Mouse (Mus musculus) kidney, adult 9 months (tissue): ENCODE results near the gene Ugt2b34.
"Not testable (repeated sequence)": the region's sequence is repeated elsewhere in the genome, so short reads cannot be mapped to it uniquely, and the experiment has no call there.

Experiments
- DNase-seq: peaks from one replicate; pipeline ENCODE4 v3.0.0; 2022

The Ugt2b34 gene

DNA sequence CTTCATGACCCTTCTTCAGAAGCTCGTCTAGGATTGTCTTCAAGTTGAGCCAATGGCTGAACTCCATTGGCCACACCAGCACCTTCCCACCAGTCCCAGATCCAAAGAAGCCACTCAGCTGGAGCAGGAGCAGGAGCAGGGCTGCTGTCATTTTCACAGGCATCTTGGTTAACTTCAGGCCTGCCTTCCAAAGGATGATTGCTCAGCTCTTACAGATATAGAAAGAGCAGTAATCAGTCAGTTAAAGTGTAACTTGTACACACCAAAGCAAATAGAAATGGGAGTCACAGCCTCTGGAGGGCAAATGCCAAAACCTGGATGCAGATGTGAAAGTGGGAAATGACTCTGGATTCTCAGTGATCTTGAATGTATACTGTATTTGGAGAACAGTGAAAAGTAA, at the start of gene Ugt2b34:
Gene Ugt2b34, minus strand, starts transcription at position 180 of the 400 bp plus-strand sequence.
- peak; percentile 39 for DNase-seq

DNA sequence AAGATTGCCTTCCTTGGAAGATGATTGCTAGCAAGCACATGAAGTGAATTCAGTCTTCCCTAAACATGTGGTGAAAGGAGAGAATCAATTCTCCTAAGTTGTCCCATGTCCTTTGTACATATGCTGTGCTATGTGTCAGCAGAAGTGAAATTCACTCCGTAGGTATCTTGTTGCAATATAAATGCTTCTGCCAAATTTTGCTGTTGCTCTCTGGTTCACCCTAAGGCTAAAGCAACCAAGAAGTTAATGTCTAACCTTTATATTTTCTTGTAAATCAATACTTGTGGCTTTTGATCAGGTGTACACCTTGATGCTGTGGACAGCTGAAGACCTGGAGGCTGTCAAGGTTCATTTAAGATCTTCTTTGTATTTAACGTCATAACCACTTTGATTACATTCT, 35.4 kb upstream of the Ugt2b34 start:
- DNase-seq: no peak

DNA sequence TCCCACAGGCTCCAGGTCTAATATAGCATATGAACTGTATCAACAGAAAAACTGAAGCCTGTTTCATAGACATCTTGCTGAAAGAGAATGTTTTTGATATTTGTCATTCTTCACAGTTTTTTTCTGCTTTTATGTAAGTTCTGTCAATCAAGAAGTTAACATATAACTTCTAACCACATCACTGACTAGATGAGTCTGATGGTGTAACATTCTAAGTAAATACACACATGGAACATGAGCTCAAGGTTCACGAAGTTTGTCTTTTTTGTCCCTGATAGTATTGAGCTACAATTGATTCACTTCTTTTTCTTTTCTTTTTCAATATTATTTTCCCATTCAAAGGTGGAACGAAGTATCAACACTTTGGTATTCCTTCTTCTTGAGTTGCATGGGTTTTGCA, 19.7 kb upstream of the Ugt2b34 start, which contains the start of gene Ugt2b1:
Gene Ugt2b1, minus strand, starts transcription at position 105 of the 400 bp plus-strand sequence.
- no peak for DNase-seq

- DNase-seq: no peak
These were observed 14.0 kb upstream of the Ugt2b34 start for GRCm38 (mm10) chr5:86920661-86921233.

DNA sequence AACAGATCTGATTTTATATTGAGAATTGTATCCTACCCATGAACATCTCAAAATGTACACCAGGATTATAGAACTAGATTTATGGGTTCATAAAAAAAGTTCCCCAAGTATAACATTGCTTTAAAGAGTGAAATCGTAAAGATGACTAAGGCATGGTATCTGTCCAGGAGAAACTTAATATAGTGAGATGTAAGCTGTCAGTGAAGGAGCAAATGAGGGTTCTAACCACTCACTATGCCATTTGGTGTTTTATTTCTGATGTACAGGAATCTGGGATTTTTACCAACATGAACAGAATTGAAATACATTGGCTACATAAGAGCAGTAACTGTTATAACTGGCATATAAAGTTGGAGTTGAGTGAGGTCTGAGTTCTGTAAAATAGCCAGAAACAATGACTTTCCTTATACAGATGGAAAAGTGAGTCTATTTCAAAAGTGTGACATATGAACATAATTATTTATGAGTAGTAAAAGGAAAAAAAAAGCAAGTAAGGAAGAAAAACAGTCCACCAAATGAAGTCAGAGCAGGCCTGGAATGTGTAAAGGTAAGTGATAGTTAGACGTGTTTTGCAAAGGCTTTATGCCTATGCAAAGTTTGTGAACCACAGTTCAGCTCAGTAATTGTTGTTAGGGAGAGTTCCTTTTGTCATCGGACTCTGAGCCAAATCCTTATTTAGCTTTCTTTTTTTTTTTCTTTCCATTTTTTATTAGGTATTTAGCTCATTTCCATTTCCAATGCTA, 4.8 kb upstream of the Ugt2b34 start:
- no peak for DNase-seq

DNA sequence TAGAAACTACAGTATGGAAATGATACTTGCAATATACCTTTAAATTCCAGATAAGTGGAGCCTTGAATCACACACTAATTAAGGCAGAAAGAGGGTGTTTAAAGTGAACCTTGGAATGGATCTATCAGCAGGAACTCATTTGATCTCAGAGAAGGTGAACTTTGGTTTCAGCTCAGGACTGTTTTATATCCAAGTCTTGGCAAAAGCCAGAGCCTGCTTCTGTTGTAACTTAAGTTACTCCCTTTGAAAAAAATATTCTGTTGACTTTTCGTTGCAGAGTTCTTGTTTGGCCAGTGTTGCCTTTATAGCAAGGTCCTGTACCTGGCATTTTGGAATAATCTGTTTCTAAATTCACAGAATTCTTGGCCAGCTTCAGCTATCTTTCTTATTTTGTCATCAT, 4.0 kb upstream of the Ugt2b34 start:
- peak; percentile 57 for DNase-seq

DNA sequence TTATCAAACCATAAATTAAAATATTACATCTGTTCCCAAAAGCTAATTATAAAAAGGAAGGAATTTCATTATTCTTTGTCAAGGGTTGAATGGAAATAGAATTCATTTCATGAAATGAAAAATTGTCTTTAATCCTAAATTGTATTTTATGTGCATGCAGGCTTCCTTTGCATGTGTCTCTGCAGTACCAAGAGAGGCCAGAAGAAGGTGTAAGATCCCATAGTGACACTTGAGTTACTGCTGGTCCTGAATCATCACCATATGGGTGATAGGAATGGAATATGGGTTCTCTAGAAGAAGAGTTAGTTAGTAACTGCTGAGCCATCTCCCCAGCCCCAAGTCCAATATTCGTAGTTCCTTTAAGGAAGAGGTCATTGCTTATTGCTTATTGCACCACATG, 16.8 kb downstream of the Ugt2b34 start:
- DNase-seq: peak; percentile 12

DNA sequence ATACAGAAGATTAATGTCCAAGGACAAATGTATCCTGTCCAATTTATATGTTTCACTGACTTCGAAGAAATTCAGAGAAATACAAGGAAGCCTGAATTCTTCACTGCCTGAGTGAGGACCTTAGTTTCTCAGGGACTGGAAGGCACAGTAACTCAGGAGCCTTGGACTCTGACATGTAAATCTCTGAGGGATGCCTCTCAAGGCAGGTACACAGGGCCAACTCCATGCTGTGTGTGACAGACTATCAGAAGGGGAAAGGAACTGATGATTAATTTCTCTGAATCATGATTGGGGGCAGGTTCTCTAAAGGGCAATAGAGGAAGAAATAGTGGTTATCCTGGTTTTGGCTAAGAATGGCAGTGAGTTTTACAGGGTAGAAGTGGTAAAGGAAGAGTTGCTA, 18.3 kb downstream of the Ugt2b34 start:
- no peak for DNase-seq

- no peak for DNase-seq
These were observed 19.7 kb downstream of the Ugt2b34 start for GRCm38 (mm10) chr5:86887081-86887480.

GRCm38 (mm10) chr5:86886620-86887019, 20.1 kb downstream of the Ugt2b34 start:
- DNase-seq: peak; percentile 51

- no peak for DNase-seq
These were observed 34.9 kb downstream of the Ugt2b34 start for GRCm38 (mm10) chr5:86871877-86872276.

DNA sequence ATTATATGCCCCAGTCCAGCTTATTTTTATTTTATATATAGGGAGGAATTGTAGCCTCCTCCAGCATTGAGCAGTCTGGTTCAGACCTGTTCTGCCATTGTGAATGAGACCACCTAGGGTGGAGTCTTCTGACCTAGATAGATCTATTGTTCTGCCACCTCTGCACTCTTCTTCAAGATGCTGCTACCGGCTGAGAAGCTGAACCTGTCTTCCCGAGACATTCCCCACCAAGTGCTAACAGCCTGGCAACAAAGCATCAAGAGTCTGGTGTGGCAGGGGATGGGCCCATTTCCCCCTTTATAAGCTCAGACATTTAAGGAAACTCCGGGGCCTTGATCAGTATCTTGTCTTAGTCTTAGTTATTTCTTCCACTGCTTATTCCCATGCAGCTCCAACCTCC, 48.4 kb downstream of the Ugt2b34 start:
- no peak for DNase-seq

DNA sequence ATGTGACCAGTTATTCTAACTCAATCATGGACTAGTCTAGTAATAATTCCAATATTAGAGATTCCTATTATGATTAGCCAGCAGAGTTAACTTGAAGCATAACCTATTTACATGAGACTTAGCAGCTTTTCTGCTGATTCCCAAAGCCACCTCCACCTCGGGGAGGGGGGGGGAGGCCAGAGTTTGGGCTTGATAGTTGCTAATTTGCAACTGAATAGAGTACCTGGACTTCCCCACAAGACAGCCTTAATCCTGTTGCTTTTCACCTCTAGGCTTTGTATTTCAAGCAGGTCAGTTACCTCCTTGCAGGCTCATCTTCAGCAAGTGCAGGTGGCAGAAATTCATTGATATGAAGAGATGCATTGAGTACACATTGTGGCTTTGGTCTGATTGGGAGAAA, 49.1 kb downstream of the Ugt2b34 start:
- DNase-seq: no peak

- DNase-seq: not testable (repeated sequence)
These were observed 50.2 kb downstream of the Ugt2b34 start for GRCm38 (mm10) chr5:86856505-86856904.

GRCm38 (mm10) chr5:86851658-86852057, 55.1 kb downstream of the Ugt2b34 start:
- no peak for DNase-seq

DNA sequence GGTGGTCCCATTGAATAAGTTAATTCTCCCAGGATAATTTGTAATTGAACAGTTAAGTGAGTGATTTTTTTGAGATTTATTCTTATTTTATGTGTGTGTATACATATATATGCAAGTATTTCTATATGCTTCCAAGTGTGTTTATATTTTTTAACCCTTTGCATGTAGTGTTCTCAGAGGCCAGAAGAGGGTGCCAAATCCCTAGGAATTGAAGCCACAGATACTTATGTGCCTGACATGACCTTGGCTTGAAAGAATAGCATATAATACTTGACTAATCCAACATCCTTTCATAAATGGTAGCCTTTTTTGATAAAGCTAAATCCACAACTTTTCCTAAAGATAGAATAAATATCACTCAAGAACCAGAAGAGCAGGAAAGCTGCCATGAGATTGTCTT, 56.6 kb downstream of the Ugt2b34 start:
- DNase-seq: peak; percentile 34

GRCm38 (mm10) chr5:86841261-86841660, 65.5 kb downstream of the Ugt2b34 start:
- not testable (repeated sequence) for DNase-seq

GRCm38 (mm10) chr5:86840207-86840606, 66.5 kb downstream of the Ugt2b34 start:
- DNase-seq: no peak
